Mouse (Mus musculus) skeletal muscle tissue, adult 2 months (tissue): Measurements from ENCODE around the gene Ucn3.
A peak's percentile ranks its signal among the peaks of the same experiment; 100 is the strongest.
"Not testable (repeated sequence)": the region's sequence is repeated elsewhere in the genome, so short reads cannot be mapped to it uniquely, and the experiment has no call there.

Experiments used
- DNase-seq: peaks from one replicate; pipeline ENCODE4 v3.0.0-alpha.2; 2012; ENCODE audit warnings: low read depth, low spot score

The Ucn3 gene

DNA sequence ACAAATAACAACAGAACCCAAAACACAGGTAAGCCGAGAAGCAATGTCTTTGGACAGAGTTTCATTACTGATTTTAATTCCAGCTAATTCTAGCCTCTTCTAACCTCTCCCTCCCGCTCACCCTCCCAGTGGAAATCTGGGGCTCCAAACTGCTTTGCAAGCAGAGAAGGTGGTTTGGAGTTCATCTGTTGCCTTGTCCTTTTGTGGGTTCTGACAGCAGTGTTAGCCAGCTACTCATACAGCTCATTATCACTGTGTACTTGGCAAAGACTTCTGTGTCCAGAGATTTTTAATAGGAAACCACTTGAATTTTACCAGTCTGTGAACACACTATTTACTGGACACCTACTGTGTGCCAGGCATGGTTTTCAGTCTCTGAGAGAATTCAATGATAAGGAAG lies at the start of gene Ucn3:
TSS of gene Ucn3 (minus strand) at position 101 of the 400 bp plus-strand sequence.
- DNase-seq, result no peak

DNA sequence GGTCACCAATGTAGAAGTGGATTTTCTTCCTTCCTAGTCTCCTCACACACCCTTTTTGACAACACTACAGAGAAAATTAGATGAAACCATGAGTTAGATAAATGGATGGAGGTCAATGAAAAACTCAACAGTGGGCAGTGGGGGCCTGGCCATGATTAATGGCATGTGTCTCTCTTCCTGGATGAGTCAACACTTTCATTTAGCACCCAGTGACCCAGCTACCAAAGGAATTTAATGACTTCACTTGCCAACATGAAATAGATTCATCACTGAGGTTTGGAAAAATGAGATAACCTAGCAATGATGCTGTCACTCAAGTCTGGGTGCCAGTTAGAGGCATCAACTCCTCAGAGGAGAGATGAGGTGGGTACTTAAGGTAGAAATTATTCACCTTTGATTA lies 46.9 kb upstream of the Ucn3 start:
- no peak for DNase-seq

DNA sequence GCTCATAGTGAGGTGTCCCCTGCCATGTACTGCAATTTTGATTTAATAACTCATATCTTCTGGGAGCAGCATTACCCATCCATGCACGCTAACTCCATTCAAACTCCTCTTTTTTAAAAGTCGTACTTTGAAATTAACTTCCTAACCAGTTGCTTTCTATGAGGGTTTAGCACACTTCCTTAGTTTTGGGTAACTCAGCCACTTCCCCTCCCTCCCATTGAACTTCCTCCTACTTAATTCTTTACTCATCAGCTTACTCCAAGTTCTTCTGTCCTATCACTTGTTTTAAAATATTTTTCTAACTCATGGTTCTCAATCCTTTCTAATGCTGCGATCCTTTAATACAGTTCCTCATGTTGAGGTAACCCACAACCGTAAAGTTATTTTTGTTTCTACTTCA lies 23.7 kb upstream of the Ucn3 start:
- DNase-seq, result no peak

DNA sequence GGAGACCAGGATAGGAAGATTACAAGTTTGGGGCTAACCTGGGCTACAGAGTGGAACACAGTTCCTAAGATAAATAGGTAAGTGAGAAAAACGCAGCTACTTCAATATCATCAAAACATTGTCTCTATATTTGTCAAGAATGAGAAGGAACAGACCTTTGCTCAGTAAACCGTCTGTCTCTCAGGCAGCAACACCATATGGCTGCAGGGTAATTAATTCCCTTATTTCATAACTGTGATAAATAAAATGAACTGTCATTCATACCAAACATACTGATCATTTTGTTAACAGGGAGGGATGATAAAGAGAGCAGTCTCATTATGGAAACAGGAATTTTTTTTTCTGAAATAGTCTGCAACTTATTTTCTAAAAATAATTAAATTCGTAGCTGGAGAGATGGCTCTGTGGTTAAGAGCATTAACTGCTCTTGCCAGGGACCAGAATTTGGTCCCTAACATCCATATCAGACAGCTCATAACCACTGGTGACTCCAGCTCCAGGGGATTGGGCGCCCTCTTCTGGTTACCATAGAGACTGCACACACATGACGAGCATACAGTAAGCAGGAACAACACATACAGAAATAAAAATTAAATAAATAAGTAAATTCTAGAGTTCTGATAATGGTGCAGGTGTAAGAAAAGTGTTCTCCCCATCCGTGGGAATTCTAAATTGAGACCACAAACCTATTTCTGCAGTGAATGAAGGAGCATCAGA lies 6.2 kb upstream of the Ucn3 start:
- DNase-seq, result no peak

- DNase-seq, result no peak
Observed at GRCm38 (mm10) chr13:3949477-3949876, 4.3 kb upstream of the Ucn3 start.

- no peak for DNase-seq
Observed at GRCm38 (mm10) chr13:3947267-3947666, 2.1 kb upstream of the Ucn3 start.

DNA sequence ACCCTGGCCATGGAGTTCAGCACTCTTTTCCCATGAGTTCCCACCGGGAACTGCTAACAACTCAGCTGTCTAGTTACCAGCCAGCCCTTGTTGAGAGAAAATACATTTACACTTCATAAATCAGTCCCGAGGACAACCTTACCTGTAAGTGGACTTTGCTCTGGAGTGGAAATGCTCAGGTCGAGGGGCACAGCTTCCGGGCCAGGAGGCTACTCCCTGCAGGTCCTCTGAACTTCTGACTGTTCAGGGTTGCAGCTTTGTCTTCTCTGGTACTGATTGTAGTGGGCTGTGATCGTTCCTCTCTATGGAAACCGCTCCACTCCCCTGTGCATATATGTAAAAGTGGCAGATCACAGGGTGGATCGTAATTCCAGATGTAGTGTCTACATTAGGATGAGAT lies 450 bp downstream of the Ucn3 start:
- DNase-seq, result no peak

DNA sequence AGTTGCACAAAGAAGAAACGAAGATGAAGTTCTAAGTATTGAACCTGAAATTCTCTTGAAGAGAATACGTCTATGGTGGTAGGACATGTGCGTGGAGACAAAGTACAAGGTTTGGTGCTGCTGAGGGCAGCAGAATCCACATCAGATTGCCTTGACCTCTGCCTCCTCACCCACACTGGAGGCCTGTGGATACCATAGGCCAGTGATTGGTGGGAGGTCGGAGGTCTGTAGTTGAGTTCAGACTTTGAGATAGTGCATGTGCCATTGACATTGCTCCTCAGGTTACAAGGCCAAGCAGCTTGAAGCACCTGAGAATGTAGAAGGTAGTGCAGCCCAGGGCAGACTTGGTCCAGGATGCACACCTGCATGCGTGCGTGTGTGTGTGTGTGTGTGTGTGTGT lies 19.1 kb downstream of the Ucn3 start:
- no peak for DNase-seq

DNA sequence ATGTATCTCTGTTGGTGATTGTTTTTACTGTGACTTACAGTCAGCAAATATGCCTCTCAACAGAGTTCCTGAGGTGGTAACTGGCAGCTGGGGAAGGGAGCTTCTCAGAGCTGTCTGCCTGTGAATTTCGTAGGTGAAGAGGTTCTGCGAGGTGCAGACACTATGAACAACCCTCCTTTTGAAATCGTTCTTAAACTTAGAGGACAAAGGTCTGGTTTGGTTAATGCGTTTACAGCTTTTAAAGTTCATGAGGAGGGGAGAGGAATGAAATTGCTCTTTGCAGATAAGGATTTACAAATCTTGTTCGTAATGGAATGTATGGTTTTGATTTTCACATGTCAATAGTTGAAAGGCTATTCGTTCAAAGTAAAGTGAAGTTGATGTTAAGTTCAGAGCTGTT lies 19.5 kb downstream of the Ucn3 start:
- DNase-seq, result no peak

- DNase-seq, result no peak
Observed at GRCm38 (mm10) chr13:3924483-3924882, 20.7 kb downstream of the Ucn3 start.

GRCm38 (mm10) chr13:3917571-3918311 lies 27.4 kb downstream of the Ucn3 start, which contains the start of the genes Net1 and Tubal3:
TSS of gene Net1 (minus strand) at chr13:3918220.
TSS of gene Tubal3 (plus strand) at chr13:3918274.
- peak; percentile 76 for DNase-seq

DNA sequence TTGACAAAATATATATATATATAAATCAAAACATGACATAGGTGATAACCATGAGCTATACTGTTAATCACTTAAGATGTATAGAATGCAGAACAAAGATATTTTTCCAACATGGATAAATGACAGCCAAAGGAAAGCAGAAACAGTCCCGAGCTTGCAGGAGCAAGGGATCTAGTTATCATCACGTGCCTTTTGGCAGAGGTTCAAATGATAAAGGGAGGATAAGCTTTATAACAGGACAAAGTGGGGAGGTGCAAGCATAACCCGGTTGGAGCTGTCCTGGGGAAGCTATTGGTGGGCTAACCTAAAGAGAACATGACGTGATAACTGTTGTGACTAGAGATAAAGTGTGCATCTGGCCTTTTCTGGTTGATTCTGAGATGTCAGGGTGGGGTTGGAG lies 31.6 kb downstream of the Ucn3 start:
- no peak for DNase-seq

GRCm38 (mm10) chr13:3910356-3910755 lies 34.8 kb downstream of the Ucn3 start:
- DNase-seq, result no peak

DNA sequence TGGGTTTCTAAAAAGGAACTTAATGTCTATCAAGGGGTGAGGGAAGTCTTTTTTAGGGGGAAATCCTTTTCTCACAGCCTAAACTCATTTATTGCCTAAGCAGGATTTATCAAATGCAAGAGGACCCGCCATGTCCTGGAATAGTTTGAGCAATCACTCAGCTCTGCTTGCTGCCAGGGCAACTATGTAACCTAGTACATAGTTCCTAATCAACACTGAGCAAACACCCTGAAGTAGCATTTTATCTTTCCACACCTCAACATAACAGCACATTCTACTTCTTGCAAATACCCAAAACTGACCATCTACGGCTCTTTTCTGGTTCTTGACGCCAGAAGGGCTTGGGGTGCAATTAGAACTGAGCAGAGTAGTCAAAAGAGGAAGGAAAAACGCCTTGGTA lies 36.9 kb downstream of the Ucn3 start:
- no peak for DNase-seq

DNA sequence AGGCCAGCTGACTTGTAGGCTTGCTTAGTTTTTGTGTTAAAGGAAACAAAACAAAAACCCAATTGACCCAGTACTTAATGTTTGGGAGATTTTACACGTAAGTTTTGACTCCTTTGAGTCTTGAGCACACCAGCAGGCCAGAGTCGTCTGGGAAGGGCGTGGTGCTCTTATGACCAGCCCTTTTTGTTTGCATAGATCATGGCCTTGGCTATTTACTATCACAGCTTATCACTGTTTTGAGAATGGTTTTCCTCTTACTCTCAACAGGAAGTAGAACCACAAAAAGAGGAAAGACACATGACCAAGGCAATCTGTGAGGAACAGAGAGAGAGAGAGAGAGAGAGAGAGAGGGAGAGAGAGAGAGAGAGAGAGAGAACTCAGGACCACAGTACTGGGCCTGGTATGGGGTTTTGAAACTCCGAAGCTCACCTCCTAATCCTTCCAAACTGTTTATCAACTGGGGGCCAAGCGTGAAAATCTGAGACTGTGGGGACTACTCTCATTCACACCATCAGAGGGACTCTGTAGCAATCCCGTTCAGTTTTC lies 37.9 kb downstream of the Ucn3 start:
- DNase-seq, result no peak

GRCm38 (mm10) chr13:3899301-3899700 lies 45.8 kb downstream of the Ucn3 start:
- DNase-seq, result no peak

DNA sequence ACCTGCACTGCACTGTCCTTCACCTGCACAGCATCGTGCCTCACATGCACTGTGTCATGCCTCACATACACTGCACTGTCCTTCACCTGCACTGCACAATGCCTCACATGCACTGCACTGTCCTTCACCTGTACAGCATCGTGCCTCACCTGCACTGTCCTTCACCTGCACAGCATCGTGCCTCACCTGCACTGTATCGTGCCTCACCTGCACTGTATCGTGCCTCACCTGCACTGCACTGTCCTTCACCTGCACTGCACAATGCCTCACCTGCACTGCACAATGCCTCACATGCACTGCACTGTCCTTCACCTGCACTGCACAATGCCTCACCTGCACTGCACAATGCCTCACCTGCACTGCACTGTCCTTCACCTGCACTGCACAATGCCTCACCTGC lies 46.9 kb downstream of the Ucn3 start:
- not testable (repeated sequence) for DNase-seq

- DNase-seq, result peak; percentile 65
Observed at GRCm38 (mm10) chr13:3896913-3897312, 48.2 kb downstream of the Ucn3 start.

DNA sequence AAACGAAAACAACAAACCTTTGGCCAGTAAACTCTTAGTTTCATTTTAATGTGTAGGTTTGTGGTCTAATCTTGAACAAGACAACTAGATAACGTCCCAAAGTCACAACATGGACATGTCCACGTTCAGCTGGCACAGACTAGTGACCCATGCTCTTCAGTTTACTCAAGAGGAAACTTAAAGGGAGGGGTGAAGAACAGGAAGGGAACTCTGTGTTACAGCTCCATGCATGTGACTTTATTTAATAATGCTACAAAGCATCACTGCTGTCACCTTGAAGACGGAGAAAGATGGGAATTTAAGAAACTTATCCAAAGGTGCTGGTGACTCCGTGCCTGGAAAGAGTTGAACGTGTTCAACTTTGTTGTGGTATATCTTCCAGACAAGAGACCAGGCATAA lies 49.1 kb downstream of the Ucn3 start:
- no peak for DNase-seq

- peak; percentile 16 for DNase-seq
Observed at GRCm38 (mm10) chr13:3895397-3895980, 49.7 kb downstream of the Ucn3 start.

DNA sequence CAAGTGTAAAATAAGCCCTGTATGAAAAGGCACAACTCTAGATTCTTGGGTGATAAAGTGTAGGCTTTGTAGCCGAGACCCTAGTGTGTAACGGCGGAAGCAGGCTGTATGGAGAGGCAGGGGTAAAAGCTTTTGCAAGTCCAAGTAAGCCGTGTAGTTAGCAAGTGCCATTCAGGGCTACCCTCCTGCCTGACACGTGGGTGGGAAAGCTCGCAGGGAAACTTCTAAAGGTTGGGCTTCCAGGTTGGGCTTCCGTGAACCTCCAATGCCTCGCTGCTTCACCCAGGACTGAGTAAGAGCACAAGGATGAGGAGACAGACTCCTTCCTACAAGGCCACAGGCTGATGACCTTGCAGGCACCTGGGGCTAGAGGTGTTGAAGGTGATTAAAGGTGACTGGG lies 50.6 kb downstream of the Ucn3 start:
- DNase-seq, result no peak

DNA sequence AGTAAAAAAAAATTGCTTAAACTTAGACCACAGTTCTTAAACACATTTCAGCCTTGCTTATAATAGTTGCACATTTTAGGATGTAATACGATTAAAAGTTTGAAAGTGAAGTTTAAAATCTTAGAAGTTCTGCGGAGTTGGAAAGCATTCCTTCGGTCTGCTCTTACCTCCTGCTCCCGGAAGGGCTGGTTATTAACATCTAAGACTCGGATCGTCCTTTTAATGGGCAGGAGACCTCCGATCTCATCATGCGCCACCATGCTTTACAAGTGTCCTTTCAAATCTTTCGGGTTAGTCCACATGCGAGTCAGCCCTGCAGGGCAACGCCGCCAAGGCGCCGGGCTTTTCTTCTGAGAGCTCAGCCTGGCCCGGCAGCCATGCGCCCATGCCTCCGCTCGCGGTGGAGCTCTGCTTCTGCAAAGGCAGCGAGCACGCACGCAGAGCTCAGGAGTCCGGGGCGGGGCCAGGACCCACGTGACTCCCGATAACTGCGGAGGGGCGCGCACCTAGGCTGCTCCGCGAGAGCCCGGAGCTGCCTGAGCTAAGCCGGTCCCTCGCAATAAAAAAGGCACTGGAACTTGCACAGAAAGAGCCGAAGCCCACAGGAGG lies 51.9 kb downstream of the Ucn3 start:
- peak; percentile 83 for DNase-seq
